Mouse (Mus musculus) liver, embryonic 14.5 days (tissue): Measurements from ENCODE around the gene Il22. TPM values are rescaled to one million over a fixed set of nuclear protein-coding genes. Genes with fewer than 3 reads are reported as not detected.
"Not testable (repeated sequence)": the region's sequence is repeated elsewhere in the genome, so short reads cannot be mapped to it uniquely, and the experiment has no call there.

ENCODE experiments used
- ATAC-seq: fragments of 200-750 bp; cut with Nextera tagmentation; 2 replicates; pipeline ENCODE4 v1.8.0; 2017; ENCODE audit warnings: moderate number of reproducible peaks, mild to moderate bottlenecking, moderate library complexity; ENCODE audit not compliant: insufficient read depth
- DNase-seq, 3 experiments: peaks; one replicate each; pipeline ENCODE4 v3.0.0-alpha.2; 2012 to 2013; ENCODE audit warnings: low read depth in 3 of 3, low spot score in 3 of 3
- H3K27ac ChIP-seq: fragments of 300-500 bp; sonication (generic); 2 replicates; pipeline ENCODE4 v1.5.1; 2014; ENCODE audit warnings: moderate library complexity, mild to moderate bottlenecking, control low read depth, inconsistent platforms
- H3K27me3 ChIP-seq: fragments of 300-500 bp; sonication (generic); 2 replicates; pipeline ENCODE4 v1.6.1; 2014; ENCODE audit warnings: mild to moderate bottlenecking, low read length, moderate library complexity; ENCODE audit not compliant: control insufficient read depth, insufficient read depth
- H3K36me3 ChIP-seq: fragments of 300-500 bp; sonication (generic); replicated peaks from 2 replicates; pipeline ENCODE4 v1.6.1; 2014; ENCODE audit warnings: low read depth; ENCODE audit not compliant: control insufficient read depth, insufficient read depth
- H3K4me1 ChIP-seq, 2 experiments: fragments of 200-500 bp in 1 of 2; fragments of 300-500 bp in 1 of 2; sonication (generic) in 1 of 2; replicated peaks; 2 replicates each; pipeline ENCODE4 v1.6.1; 2012 to 2014; ENCODE audit warnings: antibody characterized with exemption in 1 of 2, inconsistent platforms in 1 of 2, low read length in 1 of 2; ENCODE audit not compliant: control insufficient read depth in 2 of 2, insufficient read depth in 2 of 2
- H3K4me2 ChIP-seq: fragments of 300-500 bp; sonication (generic); 2 replicates; pipeline ENCODE4 v1.6.1; 2014; ENCODE audit warnings: low read depth, mild to moderate bottlenecking, control low read depth, moderate library complexity
- H3K4me3 ChIP-seq, 2 experiments: fragments of 200-500 bp in 1 of 2; fragments of 300-500 bp in 1 of 2; sonication (generic) in 1 of 2; 2 replicates each; pipeline ENCODE4 v1.5.1; 2012 to 2014; ENCODE audit warnings: low read depth in 2 of 2, low read length in 2 of 2, mild to moderate bottlenecking in 2 of 2, control low read depth in 1 of 2, inconsistent platforms in 1 of 2, moderate library complexity in 1 of 2; ENCODE audit not compliant: insufficient read depth in 1 of 2
- H3K9ac ChIP-seq: fragments of 300-500 bp; sonication (generic); replicated peaks from 2 replicates; pipeline ENCODE4 v1.6.1; 2014; ENCODE audit warnings: mild to moderate bottlenecking, control low read depth, moderate library complexity
- H3K9me3 ChIP-seq: fragments of 300-500 bp; sonication (generic); 2 replicates; pipeline ENCODE4 v1.6.1; 2016; ENCODE audit warnings: low read length, mixed read lengths; ENCODE audit not compliant: control insufficient read depth
- CTCF ChIP-seq: IDR thresholded peaks from 2 replicates; pipeline ENCODE4 v1.5.1; 2016; ENCODE audit warnings: antibody characterized with exemption, low read depth, control low read depth
- EP300 ChIP-seq: IDR thresholded peaks from 2 replicates; pipeline ENCODE4 v1.6.1; 2016; ENCODE audit warnings: antibody characterized with exemption, low read depth
- WGBS: fragments of 180-500 bp; shearing (Covaris S2); extraction: QIAGEN DNeasy Blood & Tissue Kit; methylation state at CpG from one replicate; pipeline ENCODE4 v1.1.7; 2014; ENCODE audit not compliant: insufficient replicate concordance; 5-methylcytosine and 5-hydroxymethylcytosine counted together
- polyA plus RNA-seq, 2 experiments: library from polyadenylated mRNA; depleted of rRNA in 1 of 2; stranded (reverse) in 1 of 2; unstranded in 1 of 2; fragments of >200 nt; fragmentation: Nextera tagmentation in 1 of 2; extraction: Ambion mirVana in 1 of 2; gene quantifications; 2 replicates each; pipeline versions ENCODE4 v1.2.1 to v1.2.3; 2012 to 2014

The Il22 gene
- polyA plus RNA-seq, 2 experiments = not detected

GRCm38 (mm10) chr10:118240680-118241079 is 35.9 kb downstream of the Il22 start, which contains the start of gene Gm32717:
Gm32717 (minus strand) TSS chr10:118240780.
- H3K4me3 ChIP-seq, ATAC-seq, H3K27me3 ChIP-seq, H3K27ac ChIP-seq, H3K9ac ChIP-seq, H3K9me3 ChIP-seq, H3K4me2 ChIP-seq, H3K36me3 ChIP-seq, H3K4me1 ChIP-seq, DNase-seq: not testable (repeated sequence)
- no CpG with 5 or more reads among the region's 13 CpGs for WGBS

GRCm38 (mm10) chr10:118249006-118249595 is 44.4 kb downstream of the Il22 start:
- 69% methylated on average over 11 of the region's 11 CpGs for WGBS

GRCm38 (mm10) chr10:118250852-118251295 is 46.1 kb downstream of the Il22 start:
- peak; percentile 49 for TF ChIP-seq CTCF
- no peak for TF ChIP-seq EP300

More at GRCm38 (mm10) chr10:118249006-118249595, 44.4 kb downstream of the Il22 start:
- not testable (repeated sequence) for DNase-seq, H3K4me2 ChIP-seq, H3K9me3 ChIP-seq, ATAC-seq, H3K9ac ChIP-seq, H3K4me1 ChIP-seq, H3K36me3 ChIP-seq, H3K27me3 ChIP-seq, H3K27ac ChIP-seq, H3K4me3 ChIP-seq

GRCm38 (mm10) chr10:118258388-118258787 is 53.6 kb downstream of the Il22 start, which contains the start of gene Gm32802:
Gm32802 (plus strand) TSS chr10:118258688.
- H3K4me3 ChIP-seq, H3K36me3 ChIP-seq, H3K4me1 ChIP-seq, ATAC-seq, H3K27ac ChIP-seq, H3K27me3 ChIP-seq, H3K9ac ChIP-seq, H3K9me3 ChIP-seq, DNase-seq, H3K4me2 ChIP-seq: not testable (repeated sequence)
- no CpG with 5 or more reads among the region's 13 CpGs for WGBS

More at GRCm38 (mm10) chr10:118250852-118251295, 46.1 kb downstream of the Il22 start:
- Histone ChIP-seq H3K9ac (no peak overlapping the region), H3K4me1 (no peaks in the 10 kb centered on the region), H3K36me3 (no peaks in the 10 kb centered on the region), H3K4me2 (no peak overlapping the region), H3K27ac (no peak overlapping the region), H3K27me3 (no peaks in the 10 kb centered on the region), H3K9me3 (no peaks in the 10 kb centered on the region), H3K4me3 (no peak overlapping the region)
- WGBS = 46% methylated on average over 9 of the region's 10 CpGs
- ATAC-seq (no peak), DNase-seq (no peak)

Other genes starting within 250 kb of the Il22 start
- gene Mdm1, start 63.1 kb upstream of the Il22 start, polyA plus RNA-seq (2012; rRNA removed) = 5.6 and 6.8 TPM in 2 replicates
- 8.4 and 9.8 TPM in 2 replicates for gene Mdm1, start 63.1 kb upstream of the Il22 start, polyA plus RNA-seq (2014; fragmentation: Nextera tagmentation; extraction: Ambion mirVana)
- gene Gm32717, start 35.8 kb downstream of the Il22 start, polyA plus RNA-seq (2012; rRNA removed) = not detected in 2 replicates
- gene Gm32717, start 35.8 kb downstream of the Il22 start, polyA plus RNA-seq (2014; fragmentation: Nextera tagmentation; extraction: Ambion mirVana) = not detected in 2 replicates
- not detected in 2 replicates for gene Gm32802, start 53.7 kb downstream of the Il22 start, polyA plus RNA-seq (2012; rRNA removed)
- gene Gm32802, start 53.7 kb downstream of the Il22 start, polyA plus RNA-seq (2014; fragmentation: Nextera tagmentation; extraction: Ambion mirVana) = not detected in 2 replicates
- not detected in 2 replicates for gene Iltifb, start 90.1 kb downstream of the Il22 start, polyA plus RNA-seq (2012; rRNA removed)
- gene Iltifb, start 90.1 kb downstream of the Il22 start, polyA plus RNA-seq (2014; fragmentation: Nextera tagmentation; extraction: Ambion mirVana) = not detected in 2 replicates
- gene Gm9040, start 122.0 kb downstream of the Il22 start, polyA plus RNA-seq (2012; rRNA removed) = not detected in 2 replicates
- not detected in 2 replicates for gene Gm9040, start 122.0 kb downstream of the Il22 start, polyA plus RNA-seq (2014; fragmentation: Nextera tagmentation; extraction: Ambion mirVana)
- not detected in 2 replicates for gene Gm9044, start 127.5 kb downstream of the Il22 start, polyA plus RNA-seq (2012; rRNA removed)
- not detected in 2 replicates for gene Gm9044, start 127.5 kb downstream of the Il22 start, polyA plus RNA-seq (2014; fragmentation: Nextera tagmentation; extraction: Ambion mirVana)
- gene Gm9045, start 132.9 kb downstream of the Il22 start, polyA plus RNA-seq (2012; rRNA removed) = 0.01 TPM in 1 of 2 replicates, not detected in the other
- gene Gm9045, start 132.9 kb downstream of the Il22 start, polyA plus RNA-seq (2014; fragmentation: Nextera tagmentation; extraction: Ambion mirVana) = 0.05 TPM in 1 of 2 replicates, not detected in the other
- gene Gm9046, start 138.3 kb downstream of the Il22 start, polyA plus RNA-seq (2012; rRNA removed) = not detected in 2 replicates
- not detected in 2 replicates for gene Gm9046, start 138.3 kb downstream of the Il22 start, polyA plus RNA-seq (2014; fragmentation: Nextera tagmentation; extraction: Ambion mirVana)
- gene Gm9048, start 143.7 kb downstream of the Il22 start, polyA plus RNA-seq (2012; rRNA removed) = not detected in 2 replicates
- 0.18 TPM in 1 of 2 replicates, not detected in the other for gene Gm9048, start 143.7 kb downstream of the Il22 start, polyA plus RNA-seq (2014; fragmentation: Nextera tagmentation; extraction: Ambion mirVana)
- gene Gm9049, start 149.2 kb downstream of the Il22 start, polyA plus RNA-seq (2012; rRNA removed) = 0.01 TPM in 1 of 2 replicates, not detected in the other
- gene Gm9049, start 149.2 kb downstream of the Il22 start, polyA plus RNA-seq (2014; fragmentation: Nextera tagmentation; extraction: Ambion mirVana) = 0.05 TPM in 1 of 2 replicates, not detected in the other
- not detected in 2 replicates for gene Ifng, start 236.1 kb downstream of the Il22 start, polyA plus RNA-seq (2012; rRNA removed)
- not detected in 2 replicates for gene Ifng, start 236.1 kb downstream of the Il22 start, polyA plus RNA-seq (2014; fragmentation: Nextera tagmentation; extraction: Ambion mirVana)